Mouse (Mus musculus): ENCODE results near the gene Zfp36. TPM values are rescaled to one million over a fixed set of nuclear protein-coding genes. Genes with fewer than 3 reads are reported as not detected.

Gene Zfp36
- polyA plus RNA-seq, 1 experiment from 2014 or later: 18.5 TPM

DNA sequence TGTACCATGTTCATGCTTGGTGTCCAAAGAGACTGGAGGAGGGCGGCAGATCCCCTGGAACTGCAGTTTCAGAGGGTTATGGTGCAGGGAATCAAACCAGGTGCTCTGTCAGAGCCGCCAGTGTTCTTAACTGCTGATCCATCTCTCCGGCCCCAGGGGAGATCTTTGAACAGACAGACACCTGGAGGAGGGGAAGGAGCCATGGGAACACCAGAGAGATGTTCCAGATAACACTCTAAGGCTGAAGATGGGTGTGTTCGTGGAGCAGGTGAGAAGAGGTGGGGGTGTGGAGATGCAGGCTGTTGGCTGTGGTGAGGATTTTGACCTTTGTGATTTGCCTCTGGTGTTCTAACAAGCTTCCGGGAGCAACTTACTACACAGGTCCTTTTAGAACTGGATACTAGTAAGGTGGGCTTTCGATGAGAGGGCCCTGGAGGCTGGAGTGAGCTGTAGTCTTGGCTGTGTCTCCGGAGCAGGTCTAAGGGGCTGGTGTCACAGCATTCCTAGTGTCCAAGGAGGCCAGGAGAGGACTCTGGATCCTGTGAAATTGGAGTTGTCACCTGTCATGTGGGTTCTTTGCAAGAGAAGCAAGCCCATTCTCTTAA lies 6.1 kb downstream of the Zfp36 start:
- Histone ChIP-seq H3K36me3 (ENCODE audit: control insufficient read depth, insufficient read depth) (0 out of 2 replicates have a peak, but pooled peaks cover 7% of the 10 kb centered on the region), H3K4me2 (ENCODE audit: low read depth, low read length) (no peak overlapping the region), H3K27ac (ENCODE audit: low read length) (peak overlapping the region; percentile 45), H3K27me3 (ENCODE audit: control insufficient read depth, insufficient read depth, low read length) (no peaks in the 10 kb centered on the region), H3K4me1 (ENCODE audit: control insufficient read depth, insufficient read depth, low read length) (peaks cover 42% of the 10 kb centered on the region), H3K9ac (ENCODE audit: low read length) (no peak overlapping the region), H3K4me3 (ENCODE audit: low read length) (no peak overlapping the region), H3K9me3 (replicated peaks; ENCODE audit: control insufficient read depth, low read length) (no peaks in the 10 kb centered on the region)
- ATAC-seq (replicated peaks; ENCODE audit: extremely low read depth, insufficient read depth, low FRiP score): no peak
- 79% methylated on average over 7 of the region's 7 CpGs for WGBS

DNA sequence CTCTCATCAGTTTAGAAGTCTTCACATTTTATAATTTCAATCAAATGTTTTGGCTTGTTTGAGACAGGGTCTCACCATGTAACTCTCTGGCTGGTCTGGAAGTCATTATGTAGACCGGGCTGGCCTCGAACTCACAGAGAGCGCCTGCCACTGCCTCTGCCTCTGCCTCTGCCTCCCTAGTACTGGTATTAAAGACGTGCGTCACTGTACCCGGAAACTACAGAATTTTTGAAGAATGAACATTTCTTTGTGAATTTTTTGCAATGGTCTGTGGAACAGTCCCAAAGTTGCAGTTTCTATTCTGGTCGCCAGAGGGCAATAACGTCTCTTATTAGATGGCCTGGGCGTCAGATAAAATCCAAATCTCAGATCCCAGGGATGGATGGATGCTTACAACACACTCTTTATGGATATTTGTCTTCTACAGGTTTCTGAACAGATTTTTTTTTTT lies 6.9 kb downstream of the Zfp36 start:
- Histone ChIP-seq H3K4me1 (ENCODE audit: control insufficient read depth, insufficient read depth, low read length) (peaks cover 39% of the 10 kb centered on the region), H3K4me2 (ENCODE audit: low read depth, low read length) (peak overlapping the region; percentile 91), H3K27ac (ENCODE audit: low read length) (peak overlapping the region; percentile 91), H3K27me3 (ENCODE audit: control insufficient read depth, insufficient read depth, low read length) (no peaks in the 10 kb centered on the region), H3K4me3 (ENCODE audit: low read length) (peak overlapping the region; percentile 82), H3K9me3 (replicated peaks; ENCODE audit: control insufficient read depth, low read length) (no peaks in the 10 kb centered on the region), H3K36me3 (ENCODE audit: control insufficient read depth, insufficient read depth) (0 out of 2 replicates have a peak, but pooled peaks cover 7% of the 10 kb centered on the region), H3K9ac (ENCODE audit: low read length) (peak overlapping the region; percentile 72)
- peak; percentile 2; the same call in 1 of the 2 replicates for ATAC-seq (replicated peaks; ENCODE audit: extremely low read depth, insufficient read depth, low FRiP score)
- under 1% methylated on average over 9 of the region's 9 CpGs for WGBS

DNA sequence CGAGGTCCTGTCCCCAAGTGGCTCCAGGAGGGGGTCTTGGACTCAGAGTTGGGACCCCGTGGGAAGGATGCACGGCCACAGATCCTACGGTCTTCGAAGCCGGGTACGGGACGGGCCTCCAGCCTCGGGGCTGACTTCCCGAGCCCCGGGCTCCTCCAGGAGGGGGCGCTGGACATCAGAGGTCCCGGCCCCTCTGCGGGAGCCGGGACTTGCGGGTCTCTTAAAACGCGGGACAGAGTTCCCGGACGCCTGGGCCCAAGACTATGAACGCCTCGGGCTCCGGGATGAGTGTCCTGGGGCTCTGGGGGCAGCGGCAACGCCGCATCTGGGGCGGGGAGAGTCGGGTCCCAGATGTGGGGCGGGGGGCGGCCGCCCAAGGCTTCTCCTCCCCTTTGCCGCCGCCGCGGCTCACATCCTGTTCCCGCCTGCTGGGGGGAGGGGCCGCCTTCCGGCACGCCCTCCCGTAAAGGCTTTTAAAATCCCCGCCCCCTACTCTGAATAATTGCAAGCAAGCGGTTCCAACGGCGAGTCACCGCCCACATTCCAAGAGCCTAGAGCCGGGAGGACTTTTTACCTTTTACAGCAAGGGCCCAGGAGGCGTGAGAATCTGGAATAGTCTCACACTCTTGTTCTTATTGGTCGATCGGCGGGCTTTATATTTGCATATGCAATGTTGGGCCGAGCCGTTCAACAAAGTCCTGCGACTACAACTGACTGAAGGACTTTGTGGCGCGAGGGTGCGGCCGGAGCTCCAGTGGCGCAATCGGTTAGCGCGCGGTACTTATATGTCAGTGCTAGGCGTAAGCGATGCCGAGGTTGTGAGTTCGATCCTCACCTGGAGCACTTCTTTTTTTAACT lies 7.6 kb downstream of the Zfp36 start, which contains the start of gene Plekhg2:
Plekhg2 (minus strand) TSS at position 349 of the 858 bp plus-strand sequence.
- Histone ChIP-seq H3K4me2 (ENCODE audit: low read depth, low read length) (peak within 1 kb of the TSS; percentile 91), H3K4me3 (ENCODE audit: low read length) (peak within 1 kb of the TSS; percentile 82), H3K36me3 (ENCODE audit: control insufficient read depth, insufficient read depth) (peaks cover 9% of the 10 kb centered on the region; the same call in 1 of the 2 replicates), H3K4me1 (ENCODE audit: control insufficient read depth, insufficient read depth, low read length) (peaks cover 32% of the 10 kb centered on the region), H3K27ac (ENCODE audit: low read length) (peak within 1 kb of the TSS; percentile 96), H3K9ac (ENCODE audit: low read length) (peak within 1 kb of the TSS; percentile 89), H3K9me3 (replicated peaks; ENCODE audit: control insufficient read depth, low read length) (no peaks in the 10 kb centered on the region), H3K27me3 (ENCODE audit: control insufficient read depth, insufficient read depth, low read length) (no peaks in the 10 kb centered on the region)
- ATAC-seq (replicated peaks; ENCODE audit: extremely low read depth, insufficient read depth, low FRiP score): peak; percentile 89
- WGBS: under 1% methylated on average over 58 of the region's 66 CpGs

DNA sequence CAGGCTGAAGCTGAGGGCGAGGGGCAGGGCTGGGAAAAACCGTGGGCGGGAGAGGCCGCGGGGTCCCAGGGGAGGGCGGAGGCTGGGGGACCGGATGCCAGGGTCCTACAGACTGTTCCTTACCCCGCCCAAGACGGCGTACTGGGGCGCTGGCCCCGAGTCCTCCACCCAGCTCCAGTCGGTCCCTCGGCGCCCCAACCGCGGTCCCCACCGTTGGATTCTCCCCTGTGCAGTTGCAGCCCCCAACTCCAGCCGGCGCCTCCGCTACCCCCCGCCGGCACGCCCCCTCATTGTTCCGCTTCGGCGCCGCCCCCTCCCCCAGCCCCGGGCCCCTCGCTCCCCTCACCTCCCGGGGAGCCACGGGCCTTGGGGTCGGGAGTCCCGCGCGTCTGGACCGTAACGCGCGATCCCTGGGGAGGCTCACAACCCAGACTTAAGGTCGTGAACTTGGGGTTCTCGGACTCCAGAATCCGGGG lies 8.5 kb downstream of the Zfp36 start:
- peaks cover 25% of the 10 kb centered on the region for H3K4me1 ChIP-seq (ENCODE audit: control insufficient read depth, insufficient read depth, low read length)
- no peak for ATAC-seq (replicated peaks; ENCODE audit: extremely low read depth, insufficient read depth, low FRiP score)
- H3K36me3 ChIP-seq (ENCODE audit: control insufficient read depth, insufficient read depth): peaks cover 12% of the 10 kb centered on the region; the same call in 1 of the 2 replicates
- H3K9me3 ChIP-seq (replicated peaks; ENCODE audit: control insufficient read depth, low read length): no peaks in the 10 kb centered on the region
- H3K4me3 ChIP-seq (ENCODE audit: low read length): peak overlapping the region; percentile 82
- WGBS: under 1% methylated on average over 40 of the region's 43 CpGs
- no peaks in the 10 kb centered on the region for H3K27me3 ChIP-seq (ENCODE audit: control insufficient read depth, insufficient read depth, low read length)
- H3K27ac ChIP-seq (ENCODE audit: low read length): peak overlapping the region; percentile 96
- H3K9ac ChIP-seq (ENCODE audit: low read length): peak overlapping the region; percentile 89
- H3K4me2 ChIP-seq (ENCODE audit: low read depth, low read length): peak overlapping the region; percentile 91

DNA sequence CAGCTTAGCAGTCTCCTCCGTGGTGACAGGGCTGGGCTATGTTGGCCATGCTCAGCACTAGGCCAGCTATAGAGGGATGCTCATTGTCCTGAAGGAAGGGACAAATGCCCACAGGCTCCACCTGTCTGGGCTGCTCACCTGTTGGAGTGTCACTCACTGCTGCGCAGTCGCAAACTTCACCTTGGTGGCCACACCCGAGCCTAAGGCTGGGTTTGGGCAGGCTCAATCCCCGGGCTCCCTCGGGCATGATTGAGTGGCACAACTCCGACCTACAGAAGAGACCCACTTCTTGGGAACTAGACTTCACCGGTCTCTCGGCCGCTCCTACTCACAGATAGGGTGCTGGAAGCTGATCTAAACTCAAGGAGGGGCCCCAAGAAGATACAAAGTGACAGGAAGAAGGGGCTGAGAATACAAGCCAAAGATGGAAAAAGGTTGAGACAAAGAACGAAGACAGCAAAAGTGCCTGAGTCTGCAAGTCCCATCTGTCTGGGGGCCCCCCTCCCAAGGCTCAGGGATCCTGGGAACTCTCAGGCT lies 9.0 kb downstream of the Zfp36 start:
- WGBS: 6% methylated on average over 11 of the region's 11 CpGs
- Histone ChIP-seq H3K9ac (ENCODE audit: low read length) (peak overlapping the region; percentile 89), H3K9me3 (replicated peaks; ENCODE audit: control insufficient read depth, low read length) (no peaks in the 10 kb centered on the region), H3K4me2 (ENCODE audit: low read depth, low read length) (peak overlapping the region; percentile 91), H3K4me1 (ENCODE audit: control insufficient read depth, insufficient read depth, low read length) (peaks cover 20% of the 10 kb centered on the region), H3K27me3 (ENCODE audit: control insufficient read depth, insufficient read depth, low read length) (no peaks in the 10 kb centered on the region), H3K4me3 (ENCODE audit: low read length) (peak overlapping the region; percentile 82), H3K36me3 (ENCODE audit: control insufficient read depth, insufficient read depth) (peaks cover 15% of the 10 kb centered on the region; the same call in 1 of the 2 replicates), H3K27ac (ENCODE audit: low read length) (peak overlapping the region; percentile 96)
- no peak for ATAC-seq (replicated peaks; ENCODE audit: extremely low read depth, insufficient read depth, low FRiP score)

DNA sequence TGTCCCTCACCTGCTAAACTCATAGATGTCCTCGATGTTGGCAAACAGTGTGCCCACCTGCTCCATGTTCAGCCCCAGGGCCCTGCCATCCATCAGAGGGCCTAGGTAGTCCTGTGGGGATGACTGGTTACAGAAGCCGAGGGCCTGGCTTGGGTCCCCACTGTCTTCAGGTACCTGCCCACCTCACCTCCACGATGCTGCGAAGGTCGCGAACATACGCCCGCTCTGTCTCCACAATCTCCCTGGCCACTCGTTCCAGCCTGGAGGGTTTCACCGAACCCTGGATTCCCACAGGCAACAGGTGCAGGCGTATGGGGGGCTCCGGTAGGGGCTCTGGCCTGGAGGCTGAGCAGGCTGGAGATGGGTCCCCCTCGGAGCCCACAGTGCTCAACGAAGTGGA lies 10.0 kb downstream of the Zfp36 start:
- no peaks in the 10 kb centered on the region for H3K9me3 ChIP-seq (replicated peaks; ENCODE audit: control insufficient read depth, low read length)
- 88% methylated on average over 14 of the region's 14 CpGs for WGBS

DNA sequence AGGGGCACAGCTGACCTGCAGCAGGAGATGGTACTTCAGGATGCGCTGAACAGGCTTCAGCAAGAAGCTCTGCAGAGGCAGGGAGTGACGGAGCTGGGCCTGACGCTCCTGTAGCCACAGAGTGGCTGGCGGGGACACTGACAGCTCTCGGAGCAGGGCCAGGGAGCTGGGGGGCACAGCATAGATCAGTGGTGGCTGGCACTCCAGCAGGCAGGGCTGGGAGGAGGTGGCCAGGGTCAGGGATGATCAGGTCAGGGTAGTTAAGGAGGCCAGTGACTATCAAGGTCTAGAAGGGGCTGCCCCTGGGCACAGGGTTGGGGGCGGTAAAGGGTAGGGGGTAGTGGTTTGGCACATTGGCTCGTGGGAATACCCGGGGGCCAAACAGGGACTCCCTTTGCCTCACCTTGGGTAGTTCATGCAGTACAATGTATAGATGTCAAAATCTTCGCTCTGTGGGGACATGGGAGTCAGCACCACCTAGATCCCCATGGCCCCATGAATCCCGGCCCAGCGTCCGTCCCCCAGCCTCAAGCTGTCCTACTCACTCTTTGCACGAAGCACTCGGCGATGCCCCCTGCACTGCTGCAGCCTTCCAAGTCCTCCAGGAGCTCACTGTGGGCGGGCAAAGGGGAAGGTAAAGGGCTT lies 11.7 kb downstream of the Zfp36 start:
- Histone ChIP-seq H3K36me3 (ENCODE audit: control insufficient read depth, insufficient read depth) (peaks cover 28% of the 10 kb centered on the region; the same call in 1 of the 2 replicates), H3K4me2 (ENCODE audit: low read depth, low read length) (no peak overlapping the region), H3K27ac (ENCODE audit: low read length) (no peak overlapping the region), H3K4me3 (ENCODE audit: low read length) (no peak overlapping the region), H3K4me1 (ENCODE audit: control insufficient read depth, insufficient read depth, low read length) (peaks cover 14% of the 10 kb centered on the region), H3K9ac (ENCODE audit: low read length) (no peak overlapping the region), H3K9me3 (replicated peaks; ENCODE audit: control insufficient read depth, low read length) (no peaks in the 10 kb centered on the region), H3K27me3 (ENCODE audit: control insufficient read depth, insufficient read depth, low read length) (no peaks in the 10 kb centered on the region)
- 92% methylated on average over 16 of the region's 16 CpGs for WGBS
- no peak for ATAC-seq (replicated peaks; ENCODE audit: extremely low read depth, insufficient read depth, low FRiP score)

More for the DNA sequence above, 10.0 kb downstream of the Zfp36 start:
- Histone ChIP-seq H3K4me1 (ENCODE audit: control insufficient read depth, insufficient read depth, low read length) (peaks cover 16% of the 10 kb centered on the region), H3K4me2 (ENCODE audit: low read depth, low read length) (peak overlapping the region; percentile 91), H3K27me3 (ENCODE audit: control insufficient read depth, insufficient read depth, low read length) (no peaks in the 10 kb centered on the region), H3K36me3 (ENCODE audit: control insufficient read depth, insufficient read depth) (peaks cover 18% of the 10 kb centered on the region; the same call in 1 of the 2 replicates), H3K9ac (ENCODE audit: low read length) (peak overlapping the region; percentile 89), H3K27ac (ENCODE audit: low read length) (no peak overlapping the region), H3K4me3 (ENCODE audit: low read length) (peak overlapping the region; percentile 82)
- ATAC-seq (replicated peaks; ENCODE audit: extremely low read depth, insufficient read depth, low FRiP score): no peak

DNA sequence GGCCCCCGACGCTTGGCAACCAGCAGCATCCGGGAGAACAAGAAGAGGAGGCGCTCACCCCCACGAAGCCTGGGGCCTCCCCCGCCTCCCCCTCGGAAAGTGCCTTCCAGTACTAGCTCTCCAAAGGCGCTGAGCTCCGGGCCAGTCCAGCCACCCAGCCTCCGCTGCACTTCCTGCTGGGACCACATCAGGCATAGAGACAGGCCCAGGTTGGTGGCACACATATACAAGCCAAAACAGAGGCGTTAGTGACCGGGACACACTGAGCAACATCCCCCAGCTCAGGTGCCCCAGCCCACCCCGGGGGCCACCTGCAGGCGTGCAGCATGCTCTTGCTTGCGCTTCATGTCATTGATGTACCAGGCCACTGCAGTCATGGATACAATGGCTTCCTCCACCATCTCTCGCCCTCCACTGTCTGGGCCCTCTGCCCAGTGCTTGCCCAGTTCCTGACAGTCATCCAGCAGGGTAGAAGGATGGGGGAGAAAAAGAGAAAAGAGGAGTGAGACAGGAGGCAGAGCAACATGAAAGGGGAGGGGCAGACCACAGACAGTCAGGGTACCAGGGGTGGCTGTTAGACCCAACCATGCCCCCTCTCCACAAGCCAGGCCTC lies 12.3 kb downstream of the Zfp36 start:
- Histone ChIP-seq H3K27ac (ENCODE audit: low read length) (no peak overlapping the region), H3K4me1 (ENCODE audit: control insufficient read depth, insufficient read depth, low read length) (peaks cover 14% of the 10 kb centered on the region), H3K4me3 (ENCODE audit: low read length) (no peak overlapping the region), H3K36me3 (ENCODE audit: control insufficient read depth, insufficient read depth) (peaks cover 29% of the 10 kb centered on the region; the same call in 1 of the 2 replicates), H3K27me3 (ENCODE audit: control insufficient read depth, insufficient read depth, low read length) (no peaks in the 10 kb centered on the region), H3K9ac (ENCODE audit: low read length) (no peak overlapping the region), H3K9me3 (replicated peaks; ENCODE audit: control insufficient read depth, low read length) (no peaks in the 10 kb centered on the region), H3K4me2 (ENCODE audit: low read depth, low read length) (no peak overlapping the region)
- ATAC-seq (replicated peaks; ENCODE audit: extremely low read depth, insufficient read depth, low FRiP score): no peak
- 93% methylated on average over 16 of the region's 16 CpGs for WGBS
